Mouse (Mus musculus): ENCODE measurements around the gene Pde8a. TPM values are rescaled to one million over a fixed set of nuclear protein-coding genes. Genes with fewer than 3 reads are reported as not detected.

The Pde8a gene
- polyA plus RNA-seq, 1 experiment from 2014 or later, result 5.3 TPM

- no peaks in the 10 kb centered on the region for H3K9me3 ChIP-seq (ENCODE audit: control insufficient read depth, low read length)
- H3K4me1 ChIP-seq (ENCODE audit: control insufficient read depth in 2 of 2, insufficient read depth in 2 of 2, low read length in 2 of 2), result no peaks in the 10 kb centered on the region
- no peak for ATAC-seq (ENCODE audit: insufficient number of reproducible peaks, insufficient read depth, low FRiP score, low read depth)
- H3K9ac ChIP-seq (ENCODE audit: low read length), result no peak overlapping the region
- H3K4me3 ChIP-seq (ENCODE audit: control insufficient read depth in 1 of 2, insufficient read depth in 1 of 2, low read depth in 1 of 2, low read length in 2 of 2), result no peak overlapping the region
- 69% methylated on average over 7 of the region's 7 CpGs for WGBS
- H3K4me2 ChIP-seq (ENCODE audit: low read length), result no peak overlapping the region
- no peaks in the 10 kb centered on the region for H3K36me3 ChIP-seq (ENCODE audit: control insufficient read depth, insufficient read depth, low read length)
- no peak overlapping the region for H3K27ac ChIP-seq (replicated peaks in 1 of 2; ENCODE audit: control insufficient read depth in 1 of 2, insufficient read depth in 1 of 2, low read depth in 2 of 2, low read length in 2 of 2)
- H3K27me3 ChIP-seq (ENCODE audit: control insufficient read depth, insufficient read depth, low read length), result no peaks in the 10 kb centered on the region
Observed at GRCm38 (mm10) chr7:81356975-81357374, 143.6 kb downstream of the Pde8a start.

DNA sequence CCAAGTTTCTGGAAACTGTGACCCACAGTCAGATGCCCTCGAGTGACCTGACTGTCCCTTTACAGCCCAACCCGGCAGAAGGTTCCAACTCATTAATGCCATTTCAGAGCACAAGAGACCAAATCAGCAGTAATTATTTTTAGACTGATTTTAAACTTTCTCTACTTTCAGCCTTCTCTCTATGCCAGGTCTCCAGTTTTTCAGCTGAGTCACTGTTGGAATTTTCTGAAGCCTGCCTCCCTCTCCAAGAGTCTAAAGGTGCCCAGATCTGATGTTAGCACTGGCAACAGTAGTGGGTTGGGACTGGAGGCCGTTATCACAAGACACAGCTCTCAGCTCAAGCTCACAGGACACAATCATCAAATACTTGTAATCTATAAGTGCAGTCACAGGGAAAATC lies 154.6 kb downstream of the Pde8a start:
- no peak overlapping the region for H3K4me3 ChIP-seq (ENCODE audit: control insufficient read depth in 1 of 2, insufficient read depth in 1 of 2, low read depth in 1 of 2, low read length in 2 of 2)
- H3K9me3 ChIP-seq (ENCODE audit: control insufficient read depth, low read length), result no peaks in the 10 kb centered on the region
- no peak for ATAC-seq (ENCODE audit: insufficient number of reproducible peaks, insufficient read depth, low FRiP score, low read depth)
- 67% methylated on average over 3 of the region's 3 CpGs for WGBS
- H3K4me2 ChIP-seq (ENCODE audit: low read length), result no peak overlapping the region
- H3K9ac ChIP-seq (ENCODE audit: low read length), result no peak overlapping the region
- no peak overlapping the region for H3K27ac ChIP-seq (replicated peaks in 1 of 2; ENCODE audit: control insufficient read depth in 1 of 2, insufficient read depth in 1 of 2, low read depth in 2 of 2, low read length in 2 of 2)
- H3K4me1 ChIP-seq (ENCODE audit: control insufficient read depth in 2 of 2, insufficient read depth in 2 of 2, low read length in 2 of 2), result peaks cover 0 to 5% of the 10 kb centered on the region in 2 experiments; a peak in 2 of 4 replicates
- H3K36me3 ChIP-seq (ENCODE audit: control insufficient read depth, insufficient read depth, low read length), result no peaks in the 10 kb centered on the region
- peaks cover 14% of the 10 kb centered on the region for H3K27me3 ChIP-seq (ENCODE audit: control insufficient read depth, insufficient read depth, low read length)

- Histone ChIP-seq H3K4me3 (ENCODE audit: control insufficient read depth in 1 of 2, insufficient read depth in 1 of 2, low read depth in 1 of 2, low read length in 2 of 2) (no peak overlapping the region), H3K4me2 (ENCODE audit: low read length) (no peak overlapping the region), H3K4me1 (ENCODE audit: control insufficient read depth in 2 of 2, insufficient read depth in 2 of 2, low read length in 2 of 2) (peaks cover 0 to 5% of the 10 kb centered on the region in 2 experiments; a peak in 2 of 4 replicates), H3K27ac (replicated peaks in 1 of 2; ENCODE audit: control insufficient read depth in 1 of 2, insufficient read depth in 1 of 2, low read depth in 2 of 2, low read length in 2 of 2) (no peak overlapping the region), H3K9me3 (ENCODE audit: control insufficient read depth, low read length) (no peaks in the 10 kb centered on the region), H3K27me3 (ENCODE audit: control insufficient read depth, insufficient read depth, low read length) (peaks cover 19% of the 10 kb centered on the region), H3K36me3 (ENCODE audit: control insufficient read depth, insufficient read depth, low read length) (no peaks in the 10 kb centered on the region), H3K9ac (ENCODE audit: low read length) (no peak overlapping the region)
- ATAC-seq (ENCODE audit: insufficient number of reproducible peaks, insufficient read depth, low FRiP score, low read depth), result no peak
- WGBS, result 55% methylated on average over 3 of the region's 3 CpGs
Observed at GRCm38 (mm10) chr7:81369724-81370123, 156.3 kb downstream of the Pde8a start.

GRCm38 (mm10) chr7:81371811-81372210 lies 158.4 kb downstream of the Pde8a start:
- Histone ChIP-seq H3K4me1 (ENCODE audit: control insufficient read depth in 2 of 2, insufficient read depth in 2 of 2, low read length in 2 of 2) (peaks cover 0 to 5% of the 10 kb centered on the region in 2 experiments; a peak in 2 of 4 replicates), H3K27me3 (ENCODE audit: control insufficient read depth, insufficient read depth, low read length) (peaks cover 19% of the 10 kb centered on the region), H3K9ac (ENCODE audit: low read length) (no peak overlapping the region), H3K36me3 (ENCODE audit: control insufficient read depth, insufficient read depth, low read length) (no peaks in the 10 kb centered on the region), H3K4me3 (ENCODE audit: control insufficient read depth in 1 of 2, insufficient read depth in 1 of 2, low read depth in 1 of 2, low read length in 2 of 2) (no peak overlapping the region), H3K4me2 (ENCODE audit: low read length) (no peak overlapping the region; the same call in 1 of the 2 replicates), H3K27ac (replicated peaks in 1 of 2; ENCODE audit: control insufficient read depth in 1 of 2, insufficient read depth in 1 of 2, low read depth in 2 of 2, low read length in 2 of 2) (no peak overlapping the region), H3K9me3 (ENCODE audit: control insufficient read depth, low read length) (no peaks in the 10 kb centered on the region)
- ATAC-seq (ENCODE audit: insufficient number of reproducible peaks, insufficient read depth, low FRiP score, low read depth), result no peak
- WGBS, result 20% methylated on average over 5 of the region's 5 CpGs

GRCm38 (mm10) chr7:81372337-81372920 lies 159.0 kb downstream of the Pde8a start:
- H3K9ac ChIP-seq (ENCODE audit: low read length), result peak overlapping the region; percentile 45; the same call in 1 of the 2 replicates
- peak overlapping the region; percentile 60 for H3K4me2 ChIP-seq (ENCODE audit: low read length)
- no peak for ATAC-seq (ENCODE audit: insufficient number of reproducible peaks, insufficient read depth, low FRiP score, low read depth)
- peaks cover 0 to 5% of the 10 kb centered on the region in 2 experiments; a peak in 2 of 4 replicates for H3K4me1 ChIP-seq (ENCODE audit: control insufficient read depth in 2 of 2, insufficient read depth in 2 of 2, low read length in 2 of 2)
- no peak overlapping the region for H3K27ac ChIP-seq (replicated peaks in 1 of 2; ENCODE audit: control insufficient read depth in 1 of 2, insufficient read depth in 1 of 2, low read depth in 2 of 2, low read length in 2 of 2)
- peak overlapping the region in 1 of 2 experiments; percentile 13; a peak in 2 of 4 replicates for H3K4me3 ChIP-seq (ENCODE audit: control insufficient read depth in 1 of 2, insufficient read depth in 1 of 2, low read depth in 1 of 2, low read length in 2 of 2)
- no peaks in the 10 kb centered on the region for H3K36me3 ChIP-seq (ENCODE audit: control insufficient read depth, insufficient read depth, low read length)
- no peaks in the 10 kb centered on the region for H3K9me3 ChIP-seq (ENCODE audit: control insufficient read depth, low read length)
- peaks cover 19% of the 10 kb centered on the region for H3K27me3 ChIP-seq (ENCODE audit: control insufficient read depth, insufficient read depth, low read length)
- 6% methylated on average over 13 of the region's 13 CpGs for WGBS

- Histone ChIP-seq H3K4me2 (ENCODE audit: low read length) (no peak overlapping the region), H3K27me3 (ENCODE audit: control insufficient read depth, insufficient read depth, low read length) (no peaks in the 10 kb centered on the region), H3K9me3 (ENCODE audit: control insufficient read depth, low read length) (no peaks in the 10 kb centered on the region), H3K27ac (replicated peaks in 1 of 2; ENCODE audit: control insufficient read depth in 1 of 2, insufficient read depth in 1 of 2, low read depth in 2 of 2, low read length in 2 of 2) (no peak overlapping the region), H3K36me3 (ENCODE audit: control insufficient read depth, insufficient read depth, low read length) (no peaks in the 10 kb centered on the region), H3K4me1 (ENCODE audit: control insufficient read depth in 2 of 2, insufficient read depth in 2 of 2, low read length in 2 of 2) (no peaks in the 10 kb centered on the region), H3K9ac (ENCODE audit: low read length) (no peak overlapping the region), H3K4me3 (ENCODE audit: control insufficient read depth in 1 of 2, insufficient read depth in 1 of 2, low read depth in 1 of 2, low read length in 2 of 2) (no peak overlapping the region)
- ATAC-seq (ENCODE audit: insufficient number of reproducible peaks, insufficient read depth, low FRiP score, low read depth), result no peak
- WGBS, result 70% methylated on average over 1 of the region's 1 CpGs
Observed at GRCm38 (mm10) chr7:81379363-81379762, 166.0 kb downstream of the Pde8a start.

Other genes starting within 250 kb of the Pde8a start
- gene Zfp592, start 219.9 kb upstream of the Pde8a start, polyA plus RNA-seq (2014; fragmentation: Nextera tagmentation; extraction: Ambion mirVana), result 10.2 and 10.4 TPM in 2 replicates
- gene Alpk3, start 156.0 kb upstream of the Pde8a start, polyA plus RNA-seq (2014; fragmentation: Nextera tagmentation; extraction: Ambion mirVana), result 22.8 and 25.3 TPM in 2 replicates
- 0.07 and 0.11 TPM in 2 replicates for gene Slc28a1, start 98.8 kb upstream of the Pde8a start, polyA plus RNA-seq (2014; fragmentation: Nextera tagmentation; extraction: Ambion mirVana)
- 964 and 1,032 TPM in 2 replicates for gene Rps17, start 131.7 kb downstream of the Pde8a start, polyA plus RNA-seq (2014; fragmentation: Nextera tagmentation; extraction: Ambion mirVana)
- 4.1 and 5.0 TPM in 2 replicates for gene Cpeb1, start 241.9 kb downstream of the Pde8a start, polyA plus RNA-seq (2014; fragmentation: Nextera tagmentation; extraction: Ambion mirVana)